Mouse (Mus musculus) bone marrow macrophage, adult 2 months (primary cell): ENCODE data around the gene Mapk6.

Experiments used
- CTCF ChIP-seq: IDR thresholded peaks from 2 replicates; pipeline ENCODE4 v1.5.1; 2012; ENCODE audit warnings: low read depth, mild to moderate bottlenecking, low read length, moderate library complexity
- POLR2A ChIP-seq: IDR thresholded peaks from 2 replicates; pipeline ENCODE4 v1.6.1; 2012; ENCODE audit warnings: mild to moderate bottlenecking, low read depth, low read length, borderline replicate concordance

GRCm38 (mm10) chr9:75342433-75342832 is 67.4 kb downstream of the Mapk6 start:
- TF ChIP-seq CTCF (no peak), POLR2A (no peak)
